Mouse (Mus musculus): Measurements from ENCODE around the gene Eomes.

The Eomes gene

DNA sequence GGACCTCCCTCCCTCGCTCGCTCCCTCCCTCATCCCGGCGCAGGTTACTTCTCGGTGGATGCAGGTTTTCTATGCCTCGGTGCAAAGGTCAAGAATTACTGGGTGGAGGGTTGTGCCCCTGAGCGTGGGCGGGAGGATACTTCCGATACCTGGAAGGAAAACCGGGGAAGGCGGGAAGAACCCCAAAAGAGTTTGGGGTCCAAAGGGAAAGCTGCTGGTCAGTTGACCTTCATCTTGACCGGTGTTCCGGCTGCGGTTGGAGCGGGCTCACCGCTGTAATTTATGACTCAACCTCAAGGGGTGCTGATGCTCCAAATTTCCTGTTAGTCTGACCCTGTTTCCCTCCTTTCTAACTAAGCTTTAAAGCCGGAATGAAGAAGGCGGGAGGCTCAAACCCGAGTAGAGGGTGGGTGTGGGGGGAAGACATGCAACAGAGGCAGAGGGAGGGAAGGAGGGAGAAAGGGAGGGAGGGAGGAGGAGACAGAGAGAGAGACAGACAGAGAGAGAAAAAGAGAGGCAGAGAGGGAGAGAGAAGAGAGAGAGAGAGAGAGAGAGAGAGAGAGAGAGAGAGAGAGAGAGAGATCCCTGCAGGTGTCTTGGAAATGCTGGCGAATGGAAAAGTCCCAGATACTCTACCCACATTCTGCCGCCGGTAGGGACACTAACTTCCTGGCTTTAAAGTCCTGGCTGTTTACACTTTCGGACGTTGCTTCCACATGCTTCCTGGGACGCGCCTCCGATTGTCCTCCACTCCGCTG is 10.3 kb downstream of the Eomes start:
- DNase-seq: peak; percentile 52 to 71

DNA sequence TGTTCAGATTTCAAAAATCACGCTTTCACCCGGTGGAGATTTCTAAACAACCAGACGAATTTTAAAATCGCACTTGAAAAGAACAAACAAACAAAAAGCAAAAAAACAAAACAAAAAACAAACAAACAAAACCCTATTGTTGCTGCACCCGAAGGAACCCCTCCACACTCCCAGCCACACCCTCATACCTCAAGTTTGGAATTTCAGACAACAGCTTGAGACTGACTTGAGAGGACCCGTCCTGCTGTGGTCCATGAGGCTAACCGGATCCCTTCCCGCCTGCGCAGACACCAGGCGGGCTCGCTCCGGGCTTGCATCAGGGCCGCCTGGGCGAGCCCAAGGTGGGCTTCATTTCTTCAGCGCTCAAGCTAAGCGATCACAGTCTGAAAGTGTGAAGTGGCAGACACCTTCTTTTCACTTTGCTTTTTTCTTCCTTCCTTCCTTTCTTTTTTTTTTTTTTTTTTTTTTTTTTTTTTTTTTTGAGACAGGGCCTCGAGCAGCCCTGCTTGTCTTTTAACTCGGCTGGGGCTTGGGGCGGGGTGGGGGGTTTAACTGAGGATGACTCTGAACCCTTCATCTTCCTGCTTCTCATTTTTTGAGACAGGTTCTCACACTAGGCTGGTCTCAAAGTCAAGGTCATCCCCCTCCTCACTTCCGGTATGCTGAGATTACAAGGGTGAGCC is 11.0 kb downstream of the Eomes start:
- no peak for DNase-seq

DNA sequence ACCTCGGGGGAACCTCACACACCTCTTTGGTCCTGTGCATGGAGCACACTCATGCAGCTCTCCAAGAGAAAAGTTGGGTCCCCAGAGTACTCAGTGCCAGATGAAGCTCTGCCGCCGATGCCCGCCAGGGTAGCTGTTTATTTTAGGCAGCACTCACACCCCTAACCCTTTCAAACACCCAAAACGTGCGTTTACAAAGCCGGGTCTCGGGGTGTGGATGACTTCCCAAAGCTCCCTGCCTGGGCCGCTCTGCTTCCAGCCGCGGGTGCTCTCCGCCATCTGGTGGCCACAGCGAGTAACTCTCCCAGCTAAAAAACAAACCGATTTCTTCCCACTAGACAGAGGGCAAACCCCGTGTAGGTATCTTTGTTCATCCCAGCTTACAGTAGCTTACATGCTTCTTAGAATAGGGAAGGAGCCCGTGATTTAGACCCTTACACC is 11.6 kb downstream of the Eomes start:
- DNase-seq: peak; percentile 55 to 71

- DNase-seq: no peak
Measured at GRCm38 (mm10) chr9:118491195-118491594, 13.2 kb downstream of the Eomes start.

DNA sequence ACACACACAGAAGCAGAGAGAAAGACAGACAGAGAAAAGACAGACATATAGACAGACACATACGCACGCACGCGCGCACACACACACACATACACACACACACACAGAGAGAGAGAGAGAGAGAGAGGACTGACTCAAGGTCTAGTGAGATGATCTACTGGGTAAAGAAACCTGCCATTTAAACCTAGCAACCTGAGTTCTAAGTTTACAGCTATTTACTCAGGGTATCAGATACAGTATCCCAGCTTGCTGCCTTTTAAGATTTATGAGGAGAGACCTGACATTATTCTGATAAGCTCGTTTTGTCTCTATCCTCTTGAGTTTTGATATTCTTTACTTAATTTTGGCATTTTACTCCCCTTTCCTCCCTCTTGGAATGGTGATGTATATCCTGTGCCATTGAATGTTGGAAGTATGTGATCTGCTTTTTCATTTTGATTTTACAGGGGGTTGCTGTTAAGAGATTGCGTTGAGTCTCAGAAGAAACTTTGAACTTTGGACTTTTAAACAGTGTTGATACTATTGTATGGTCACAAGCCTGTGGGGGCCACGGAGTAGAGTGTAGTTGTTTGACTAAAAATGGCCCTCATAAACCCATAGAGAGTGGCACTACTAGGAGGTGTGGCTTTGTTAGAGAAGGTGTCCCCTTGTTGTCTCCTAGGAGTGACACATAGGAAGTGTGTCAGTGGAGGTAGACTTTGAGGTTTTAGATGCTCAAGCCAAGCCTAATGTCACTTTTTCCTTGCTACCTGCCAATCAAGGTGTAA is 15.1 kb downstream of the Eomes start:
- DNase-seq: no peak

DNA sequence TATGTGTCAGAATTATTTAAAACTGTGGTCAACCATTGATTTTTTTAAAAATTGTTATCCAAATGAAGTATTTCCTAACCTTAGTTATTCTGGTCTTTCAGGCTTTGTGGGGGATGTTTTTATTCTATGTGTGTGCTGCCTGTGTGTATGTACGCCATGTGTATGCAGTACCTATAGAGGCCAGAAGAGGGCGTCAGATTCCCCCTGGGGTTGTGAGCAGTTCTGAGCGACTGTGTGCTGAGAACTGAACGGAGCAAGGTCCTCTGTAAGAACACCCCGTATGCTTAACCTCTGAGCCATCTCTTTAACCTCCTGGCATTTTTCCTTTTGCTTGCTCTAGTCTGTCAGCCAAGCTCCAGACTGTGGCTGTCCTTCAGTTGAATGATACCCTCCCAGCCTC is 16.1 kb downstream of the Eomes start:
- DNase-seq: no peak

- DNase-seq: no peak
Measured at GRCm38 (mm10) chr9:118495933-118496332, 17.9 kb downstream of the Eomes start.

DNA sequence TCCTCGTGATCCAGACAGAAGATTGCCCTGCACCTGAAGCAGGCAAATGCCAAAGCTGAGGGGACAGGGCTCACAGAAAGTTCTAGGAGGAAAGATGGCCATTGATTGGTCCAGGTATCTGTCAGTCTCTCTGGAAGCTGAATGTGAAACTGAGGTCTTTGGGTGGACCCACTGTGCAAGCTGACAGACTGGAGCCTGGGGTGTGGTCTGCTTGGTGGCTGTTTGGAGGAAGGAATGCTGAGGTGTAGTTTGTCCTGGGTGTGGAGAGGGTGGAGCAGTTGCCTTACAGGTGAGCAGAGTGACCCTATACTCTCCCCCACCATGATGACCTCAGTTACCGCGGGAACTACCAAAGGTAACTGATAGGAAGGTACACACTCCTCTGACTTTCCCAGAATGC is 18.9 kb downstream of the Eomes start:
- DNase-seq: no peak

- DNase-seq: no peak
Measured at GRCm38 (mm10) chr9:118498061-118498460, 20.0 kb downstream of the Eomes start.

DNA sequence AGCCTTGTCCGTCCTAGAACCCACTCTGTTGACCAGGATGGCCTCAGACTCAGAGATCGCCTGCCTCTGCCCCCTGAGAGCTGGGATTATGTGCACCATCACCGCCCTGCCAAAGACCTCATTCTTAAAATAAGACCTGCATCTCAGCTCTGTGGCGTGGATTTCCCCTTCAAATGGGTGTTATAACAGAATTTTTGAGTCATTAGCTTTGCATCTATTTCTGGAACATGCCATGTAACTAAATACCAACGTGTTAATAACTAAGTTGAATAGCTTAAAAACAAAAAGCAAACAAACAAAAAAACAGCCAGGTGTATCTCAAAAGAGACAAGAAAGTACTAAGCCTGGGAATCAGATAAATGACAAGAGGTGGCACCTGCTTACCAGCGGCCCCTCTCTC is 23.0 kb downstream of the Eomes start:
- DNase-seq: no peak

- peak; percentile 64 to 85 for DNase-seq
Measured at GRCm38 (mm10) chr9:118504656-118505055, 26.6 kb downstream of the Eomes start.

DNA sequence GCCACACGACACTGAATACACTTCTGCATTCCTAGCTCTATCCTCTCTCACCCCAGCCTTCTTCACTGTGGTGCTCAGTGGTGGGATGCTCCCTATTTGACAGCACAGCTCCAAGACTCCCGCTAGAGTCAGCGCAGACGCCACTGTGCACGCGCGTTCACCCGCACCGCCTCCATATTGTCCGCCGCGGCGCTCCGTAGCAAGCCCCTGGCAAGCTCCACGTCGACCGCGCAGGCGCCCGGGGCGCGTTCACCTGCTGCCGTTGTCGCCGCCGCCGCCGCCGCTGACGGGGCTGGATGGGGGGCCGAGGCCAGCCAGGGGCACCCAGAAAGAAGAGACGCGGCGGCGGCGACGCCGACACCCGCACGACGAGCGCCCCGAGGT is 28.0 kb downstream of the Eomes start, which contains the start of gene Golga4:
Gene Golga4 (plus strand): TSS at position 248 of the 384 bp plus-strand sequence.
- peak; percentile 85 to 90 for DNase-seq

GRCm38 (mm10) chr9:118506404-118507231 is 28.6 kb downstream of the Eomes start:
- DNase-seq: peak; percentile 39 to 54

GRCm38 (mm10) chr9:118507552-118507951 is 29.5 kb downstream of the Eomes start:
- DNase-seq: peak; percentile 71 to 77

GRCm38 (mm10) chr9:118508601-118509000 is 30.6 kb downstream of the Eomes start:
- DNase-seq: no peak

GRCm38 (mm10) chr9:118510941-118511690 is 33.1 kb downstream of the Eomes start:
- DNase-seq: peak; percentile 49 to 67

- peak in 1 of 2 experiments; percentile 41 for DNase-seq
Measured at GRCm38 (mm10) chr9:118512681-118513233, 34.7 kb downstream of the Eomes start.

DNA sequence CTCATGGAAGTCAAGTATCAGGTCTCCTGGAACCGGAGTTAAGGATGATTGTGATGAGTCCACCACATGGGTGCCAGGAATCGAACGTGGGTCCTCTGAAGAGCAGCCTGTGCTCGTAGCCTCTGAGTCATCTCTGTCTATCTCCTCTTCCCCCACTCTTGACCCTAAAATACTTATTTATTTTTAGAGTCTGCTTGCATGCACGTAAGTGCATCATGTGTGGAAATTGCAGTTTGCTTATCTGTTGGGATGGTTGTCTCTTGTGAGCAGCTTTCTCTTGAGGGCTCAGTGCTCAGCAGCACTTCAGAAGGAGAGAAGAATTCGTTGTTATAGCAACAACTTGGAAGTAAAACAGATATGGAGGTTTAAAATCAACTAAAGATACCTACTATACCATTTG is 37.5 kb downstream of the Eomes start:
- DNase-seq: no peak

DNA sequence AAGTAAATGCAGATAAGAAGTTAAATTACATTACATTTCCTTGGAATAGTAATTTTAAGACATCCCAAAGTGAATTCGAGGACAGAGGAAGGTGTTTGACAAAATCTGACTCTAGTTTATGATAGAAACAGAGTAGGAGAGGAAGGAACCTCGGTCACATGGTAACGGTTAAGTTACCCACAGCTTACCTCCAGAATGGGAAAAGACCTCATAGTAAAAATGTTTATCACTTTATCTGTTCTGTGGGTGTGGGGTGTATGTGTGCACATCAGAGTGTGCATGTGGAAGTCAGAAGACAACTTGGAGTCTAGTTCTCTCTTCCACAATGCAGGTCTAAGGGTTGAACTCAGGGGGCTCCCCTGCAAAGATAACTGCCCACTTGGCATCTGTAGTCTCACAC is 38.1 kb downstream of the Eomes start:
- no peak for DNase-seq

- DNase-seq: no peak
Measured at GRCm38 (mm10) chr9:118517619-118518018, 39.6 kb downstream of the Eomes start.

- DNase-seq: no peak
Measured at GRCm38 (mm10) chr9:118519101-118519500, 41.1 kb downstream of the Eomes start.
